Mouse (Mus musculus) layer of hippocampus, adult 18-20 months (tissue): ENCODE results near the gene Itga9. TPM values are rescaled to one million over a fixed set of nuclear protein-coding genes. Genes with fewer than 3 reads are reported as not detected.
A peak's percentile ranks its signal among the peaks of the same experiment; 100 is the strongest.

Experiments used
- DNase-seq, 2 experiments: peaks; one replicate each; pipeline ENCODE4 v3.0.0; 2022; ENCODE audit warnings: low spot score in 2 of 2
- total RNA-seq, 2 experiments: library from RNA; stranded (reverse); gene quantifications; 2 replicates each; pipeline ENCODE4 v1.2.3; 2021

Itga9 gene
- total RNA-seq, 2 experiments from 2014 or later, result 2.5 to 5.4 TPM

- no peak for DNase-seq
Observed at GRCm38 (mm10) chr9:118763646-118764045, 157.2 kb downstream of the Itga9 start.

GRCm38 (mm10) chr9:118765059-118765458 is 158.6 kb downstream of the Itga9 start:
- DNase-seq, result peak in 1 of 2 experiments; percentile 3

- no peak for DNase-seq
Observed at GRCm38 (mm10) chr9:118767008-118767407, 160.5 kb downstream of the Itga9 start.

- DNase-seq, result no peak
Observed at GRCm38 (mm10) chr9:118768596-118768995, 162.1 kb downstream of the Itga9 start.

GRCm38 (mm10) chr9:118770366-118770765 is 163.9 kb downstream of the Itga9 start:
- DNase-seq, result no peak

GRCm38 (mm10) chr9:118774676-118775075 is 168.2 kb downstream of the Itga9 start:
- no peak for DNase-seq

- no peak for DNase-seq
Observed at GRCm38 (mm10) chr9:118776880-118777438, 170.5 kb downstream of the Itga9 start.

- no peak for DNase-seq
Observed at GRCm38 (mm10) chr9:118778596-118778995, 172.1 kb downstream of the Itga9 start.

- no peak for DNase-seq
Observed at GRCm38 (mm10) chr9:118784621-118785020, 178.1 kb downstream of the Itga9 start.

GRCm38 (mm10) chr9:118785816-118786215 is 179.3 kb downstream of the Itga9 start:
- DNase-seq, result no peak

- peak; percentile 13 to 33 for DNase-seq
Observed at GRCm38 (mm10) chr9:118788869-118789281, 182.4 kb downstream of the Itga9 start.

- DNase-seq, result peak in 1 of 2 experiments; percentile 5
Observed at GRCm38 (mm10) chr9:118791231-118791630, 184.7 kb downstream of the Itga9 start.

GRCm38 (mm10) chr9:118793151-118793785 is 186.8 kb downstream of the Itga9 start:
- no peak for DNase-seq

GRCm38 (mm10) chr9:118794668-118795067 is 188.2 kb downstream of the Itga9 start:
- no peak for DNase-seq

GRCm38 (mm10) chr9:118795304-118795703 is 188.8 kb downstream of the Itga9 start:
- DNase-seq, result no peak

GRCm38 (mm10) chr9:118799105-118799504 is 192.6 kb downstream of the Itga9 start:
- DNase-seq, result peak in 1 of 2 experiments; percentile 51

GRCm38 (mm10) chr9:118801176-118801909 is 194.9 kb downstream of the Itga9 start:
- no peak for DNase-seq

- DNase-seq, result no peak
Observed at GRCm38 (mm10) chr9:118801910-118802287, 195.4 kb downstream of the Itga9 start.

GRCm38 (mm10) chr9:118802380-118802779 is 195.9 kb downstream of the Itga9 start:
- no peak for DNase-seq

- DNase-seq, result no peak
Observed at GRCm38 (mm10) chr9:118805740-118806139, 199.2 kb downstream of the Itga9 start.

GRCm38 (mm10) chr9:118807669-118808068 is 201.2 kb downstream of the Itga9 start:
- no peak for DNase-seq

- no peak for DNase-seq
Observed at GRCm38 (mm10) chr9:118812221-118812620, 205.7 kb downstream of the Itga9 start.
